In genomic region chr5:71926336-71926735, GRCm38 (mm10) we compare ENCODE assay signal across 16 mouse cellular contexts.
DNase-seq lines count a peak whose midpoint lies in the region.
"Had no signal": no experiment of that assay in that cellular context is flagged by ENCODE, and none has a peak within 500 bp of the region (broad histone marks: within the 10 kb centered on the region; RNA-seq: fewer than 3 reads in every experiment).

No protein-coding gene starts in this region.

- intact Hi-C loops in left cerebral cortex, postnatal 14 days (cut with DNase I) = no loop called here

- peak; percentile 24 for DNase-seq in right cerebral cortex, adult 18-20 months
- DNase-seq in right cerebral cortex, postnatal 14 days = no peak
- DNase-seq in frontal cortex, postnatal 14 days (ENCODE audit: low spot score in 2 of 2) = peak; percentile 11 to 25
- DNase-seq in left cerebral cortex, postnatal 14 days (ENCODE audit: low spot score in 2 of 2) = peak; percentile 25 to 75
- DNase-seq in telencephalon, adult 2 months (ENCODE audit: low read depth, low spot score) = peak; percentile 55
- DNase-seq in kidney, postnatal 25 days = no peak
- DNase-seq in kidney, postnatal 36 days = no peak
- DNase-seq: adrenal gland, adult 2 months; cerebellum, adult 2 months; cerebellum, postnatal 25 days; heart, postnatal 36 days; kidney, adult 2 months; kidney, postnatal 10 days; liver, postnatal 0 days; lung, postnatal 10 days; thymus, adult 18-20 months had no signal

Comparison
In these comparisons a context has a peak if more than half of its experiments do, and no peak if none do; other contexts are left out.
1. DNase-seq: peak in right cerebral cortex, adult 18-20 months (single experiment), frontal cortex, postnatal 14 days (2 of 2), left cerebral cortex, postnatal 14 days (2 of 2) and telencephalon, adult 2 months (single experiment); none in right cerebral cortex, postnatal 14 days (single experiment), kidney, postnatal 25 days (0 of 2) and kidney, postnatal 36 days (0 of 2).